Mouse (Mus musculus) myocyte (in vitro differentiated cells): ENCODE results near the gene Zfp174. TPM values are rescaled to one million over a fixed set of nuclear protein-coding genes. Genes with fewer than 3 reads are reported as not detected.

ENCODE experiments used
- H3K27me3 ChIP-seq: one replicate; pipeline ENCODE4 v1.6.1; 2011; ENCODE audit not compliant: control insufficient read depth, insufficient read depth, insufficient read length
- H3K36me3 ChIP-seq: one replicate; pipeline ENCODE4 v1.6.1; 2011; ENCODE audit not compliant: control insufficient read depth, insufficient read depth
- H3K4me2 ChIP-seq: one replicate; pipeline ENCODE4 v1.6.1; 2011; ENCODE audit warnings: low read depth, control low read depth
- H3K4me3 ChIP-seq: one replicate; pipeline ENCODE4 v1.5.1; 2011; ENCODE audit warnings: mild to moderate bottlenecking, control low read depth, moderate library complexity
- H3K79me2 ChIP-seq: one replicate; pipeline ENCODE4 v1.6.1; 2011; ENCODE audit not compliant: control insufficient read depth, insufficient read depth
- H3ac ChIP-seq: one replicate; pipeline ENCODE4 v1.6.1; 2011; ENCODE audit not compliant: control insufficient read depth, insufficient read length
- CEBPB ChIP-seq: IDR thresholded peaks from 2 replicates; pipeline ENCODE4 v1.6.1; 2011; ENCODE audit warnings: mild to moderate bottlenecking, moderate library complexity; ENCODE audit not compliant: poor library complexity, insufficient read depth, severe bottlenecking
- E2F4 ChIP-seq: IDR thresholded peaks from one replicate; pipeline ENCODE4 v1.6.1; 2011; ENCODE audit warnings: mild to moderate bottlenecking, control low read depth, moderate library complexity; ENCODE audit not compliant: insufficient read depth
- MAX ChIP-seq: IDR thresholded peaks from one replicate; pipeline ENCODE4 v1.6.1; 2011; ENCODE audit warnings: low read depth, mild to moderate bottlenecking, control low read depth
- MYOD1 ChIP-seq, 3 experiments: IDR thresholded peaks; one replicate each; pipeline ENCODE4 v1.6.1; 2011; ENCODE audit warnings: control low read depth in 2 of 3, low read depth in 2 of 3, mild to moderate bottlenecking in 2 of 3, moderate library complexity in 1 of 3; ENCODE audit not compliant: insufficient read length in 2 of 3, control insufficient read depth in 1 of 3
- MYOG ChIP-seq, 3 experiments: IDR thresholded peaks; one replicate each; pipeline ENCODE4 v1.6.1; 2011; ENCODE audit warnings: control low read depth in 2 of 3, low read depth in 2 of 3, mild to moderate bottlenecking in 2 of 3; ENCODE audit not compliant: insufficient read length in 2 of 3, control insufficient read depth in 1 of 3, insufficient read depth in 1 of 3
- POLR2A ChIP-seq: IDR thresholded peaks from one replicate; pipeline ENCODE4 v1.6.1; 2011; ENCODE audit warnings: low read depth, mild to moderate bottlenecking, control low read depth, moderate library complexity; ENCODE audit not compliant: insufficient read length
- POLR2AphosphoS2 ChIP-seq: IDR thresholded peaks from one replicate; pipeline ENCODE4 v1.6.1; 2011; ENCODE audit warnings: low read depth, control low read depth; ENCODE audit not compliant: insufficient read length
- REST ChIP-seq: IDR thresholded peaks from one replicate; pipeline ENCODE4 v1.6.1; 2011; ENCODE audit warnings: mild to moderate bottlenecking, control low read depth, moderate library complexity; ENCODE audit not compliant: insufficient read depth, insufficient read length
- SRF ChIP-seq: IDR thresholded peaks from one replicate; pipeline ENCODE4 v1.6.1; 2011; ENCODE audit warnings: low read depth; ENCODE audit not compliant: control insufficient read depth, insufficient read length
- TCF12 ChIP-seq: IDR thresholded peaks from one replicate; pipeline ENCODE4 v1.6.1; 2011; ENCODE audit warnings: mild to moderate bottlenecking, control low read depth; ENCODE audit not compliant: poor library complexity, insufficient read depth, severe bottlenecking
- TCF3 ChIP-seq: IDR thresholded peaks from one replicate; pipeline ENCODE4 v1.6.1; 2011; ENCODE audit warnings: low read depth, control low read depth; ENCODE audit not compliant: insufficient read length
- USF1 ChIP-seq: IDR thresholded peaks from one replicate; pipeline ENCODE4 v1.6.1; 2011; ENCODE audit warnings: low read depth, mild to moderate bottlenecking, control low read depth, moderate library complexity
- polyA plus RNA-seq: library from polyadenylated mRNA; unstranded; fragments of >200 nt; fragmentation: generic; extraction: Trizol; gene quantifications from one replicate; pipeline ENCODE4 v1.2.1, GENCODE M21; 2012; ENCODE audit warnings: missing spikeins

Gene Zfp174
- polyA plus RNA-seq, 1 experiment: 0.70 TPM

- no peaks in the 10 kb centered on the region for H3K27me3 ChIP-seq
- no peak for TF ChIP-seq TCF12
- TF ChIP-seq CEBPB: no peak
- TF ChIP-seq REST: no peak
- no peak for TF ChIP-seq E2F4
- no peak for TF ChIP-seq POLR2AphosphoS2
- no peak for TF ChIP-seq USF1
- no peak for TF ChIP-seq POLR2A
- no peak for TF ChIP-seq SRF
- TF ChIP-seq MYOG (IDR thresholded peaks at IDR 0.05; ENCODE audit: control insufficient read depth in 1 of 3, insufficient read depth in 1 of 3, insufficient read length in 2 of 3, low read depth in 2 of 3): no peak
- no peak for TF ChIP-seq MAX
- TF ChIP-seq MYOD1 (IDR thresholded peaks at IDR 0.05; ENCODE audit: control insufficient read depth in 1 of 3, insufficient read length in 2 of 3, low read depth in 2 of 3): no peak
- TF ChIP-seq TCF3: no peak
- no peak overlapping the region for H3K4me2 ChIP-seq
- H3ac ChIP-seq: no peak overlapping the region
- no peak overlapping the region for H3K4me3 ChIP-seq
- peaks cover 27% of the 10 kb centered on the region for H3K36me3 ChIP-seq
- H3K79me2 ChIP-seq: peaks cover 15% of the 10 kb centered on the region
These were observed 48.2 kb downstream of the Zfp174 start for GRCm38 (mm10) chr16:3895173-3895792.

DNA sequence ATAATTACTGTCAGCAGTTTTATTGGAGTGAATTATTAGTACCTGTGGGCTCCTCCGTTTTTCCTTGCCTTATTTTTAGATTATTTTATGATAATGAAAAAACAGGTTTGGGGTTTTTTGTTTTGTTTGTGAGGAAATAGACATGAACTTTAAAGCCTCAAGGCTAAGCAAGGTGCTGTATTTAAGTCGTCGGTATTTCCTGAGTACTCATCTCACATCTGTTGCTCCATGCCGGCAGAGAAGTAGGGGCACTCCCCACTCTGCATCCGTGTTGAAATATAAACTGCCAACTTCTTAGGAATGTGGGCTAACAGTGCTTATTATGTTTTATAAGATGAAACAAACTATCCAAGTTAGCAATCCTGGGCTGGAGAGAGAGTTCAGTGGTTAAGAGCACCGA, 49.0 kb downstream of the Zfp174 start:
- Histone ChIP-seq H3K27me3 (no peaks in the 10 kb centered on the region), H3K4me2 (no peak overlapping the region), H3K79me2 (peaks cover 12% of the 10 kb centered on the region), H3ac (no peak overlapping the region), H3K36me3 (peaks cover 35% of the 10 kb centered on the region), H3K4me3 (no peak overlapping the region)
- no peak for TF ChIP-seq MYOD1 (IDR thresholded peaks at IDR 0.05; ENCODE audit: control insufficient read depth in 1 of 3, insufficient read length in 2 of 3, low read depth in 2 of 3)
- no peak for TF ChIP-seq TCF3

DNA sequence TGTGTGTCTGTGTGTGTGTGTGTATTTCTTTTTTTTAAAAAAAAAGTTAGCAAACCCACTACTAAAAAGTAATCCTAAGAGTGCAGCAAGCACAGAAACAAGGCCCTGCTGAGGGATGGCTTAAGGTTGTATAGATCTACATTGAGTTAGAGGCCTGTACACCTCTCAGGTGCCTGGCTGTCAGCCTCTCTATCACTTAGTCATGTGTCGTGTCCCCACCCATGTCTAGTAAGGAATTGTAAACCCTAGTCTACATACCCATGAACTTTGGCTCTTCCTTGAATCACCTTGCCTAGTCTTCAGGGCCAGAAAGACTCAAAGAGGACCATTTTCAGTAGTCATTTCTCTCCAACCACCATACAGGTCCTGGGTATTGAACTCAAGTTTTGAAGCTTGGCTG, 49.5 kb downstream of the Zfp174 start:
- Histone ChIP-seq H3K27me3 (no peaks in the 10 kb centered on the region), H3K4me2 (no peak overlapping the region), H3K36me3 (peaks cover 33% of the 10 kb centered on the region), H3ac (no peak overlapping the region), H3K4me3 (no peak overlapping the region), H3K79me2 (peaks cover 11% of the 10 kb centered on the region)
- no peak for TF ChIP-seq MAX
- no peak for TF ChIP-seq TCF12
- no peak for TF ChIP-seq E2F4
- TF ChIP-seq REST: no peak
- TF ChIP-seq TCF3: no peak
- TF ChIP-seq MYOG (IDR thresholded peaks at IDR 0.05; ENCODE audit: control insufficient read depth in 1 of 3, insufficient read depth in 1 of 3, insufficient read length in 2 of 3, low read depth in 2 of 3): no peak
- no peak for TF ChIP-seq MYOD1 (IDR thresholded peaks at IDR 0.05; ENCODE audit: control insufficient read depth in 1 of 3, insufficient read length in 2 of 3, low read depth in 2 of 3)
- no peak for TF ChIP-seq SRF
- no peak for TF ChIP-seq POLR2AphosphoS2
- no peak for TF ChIP-seq POLR2A
- TF ChIP-seq CEBPB: no peak
- no peak for TF ChIP-seq USF1

- H3K4me2 ChIP-seq: peak overlapping the region; percentile 83
- H3K79me2 ChIP-seq: peaks cover 8% of the 10 kb centered on the region
These were observed 60.4 kb downstream of the Zfp174 start for GRCm38 (mm10) chr16:3907471-3907870.

More at GRCm38 (mm10) chr16:3907471-3907870, 60.4 kb downstream of the Zfp174 start:
- no peak for TF ChIP-seq POLR2A
- no peak overlapping the region for H3ac ChIP-seq
- peak overlapping the region; percentile 61 for H3K4me3 ChIP-seq
- no peaks in the 10 kb centered on the region for H3K27me3 ChIP-seq
- peaks cover 9% of the 10 kb centered on the region for H3K36me3 ChIP-seq

Other genes with a start within 250 kb of the Zfp174 start
- not detected for gene Mefv, start 129.2 kb upstream of the Zfp174 start, polyA plus RNA-seq
- gene Zfp263, start 103.2 kb upstream of the Zfp174 start, polyA plus RNA-seq: 0.01 TPM
- gene Olfr15, start 16.4 kb upstream of the Zfp174 start, polyA plus RNA-seq: not detected
- gene Naa60, start 25.1 kb downstream of the Zfp174 start, polyA plus RNA-seq: 31.2 TPM
- gene Zfp597, start 37.3 kb downstream of the Zfp174 start, polyA plus RNA-seq: 1.7 TPM
- 0.18 TPM for gene Gm20695, start 37.4 kb downstream of the Zfp174 start, polyA plus RNA-seq
- gene 1700037C18Rik, start 61.4 kb downstream of the Zfp174 start, polyA plus RNA-seq: 3.5 TPM
- gene Cluap1, start 61.5 kb downstream of the Zfp174 start, polyA plus RNA-seq: 10.1 TPM
- 1.3 TPM for gene Nlrc3, start 129.4 kb downstream of the Zfp174 start, polyA plus RNA-seq
- gene Slx4, start 156.5 kb downstream of the Zfp174 start, polyA plus RNA-seq: 11.9 TPM
- 0.89 TPM for gene Dnase1, start 189.7 kb downstream of the Zfp174 start, polyA plus RNA-seq
- 103 TPM for gene Trap1, start 230.6 kb downstream of the Zfp174 start, polyA plus RNA-seq